Mouse (Mus musculus) erythroid progenitor cell, adult 5-6 weeks (primary cell): Measurements from ENCODE around the gene Cpne9. TPM values are rescaled to one million over a fixed set of nuclear protein-coding genes. Genes with fewer than 3 reads are reported as not detected.

Experiments
- ATAC-seq: replicated peaks from 2 replicates; pipeline ENCODE4 v1.8.0; 2016; ENCODE audit warnings: moderate number of reproducible peaks, mild to moderate bottlenecking, moderate TSS enrichment, inconsistent platforms; ENCODE audit not compliant: poor library complexity, low FRiP score, severe bottlenecking
- total RNA-seq, 2 experiments: library from RNA; stranded (forward) in 1 of 2; stranded (reverse) in 1 of 2; fragments of 150-400 nt in 1 of 2; fragments of 186-747, 209-891 nt in 1 of 2; gene quantifications; 2 replicates each; pipeline versions ENCODE4 v1.2.3 to v1.2.4; 2015 to 2017; ENCODE audit warnings: low replicate concordance in 2 of 2

Gene Cpne9
- total RNA-seq, 2 experiments from 2014 or later, result not detected

DNA sequence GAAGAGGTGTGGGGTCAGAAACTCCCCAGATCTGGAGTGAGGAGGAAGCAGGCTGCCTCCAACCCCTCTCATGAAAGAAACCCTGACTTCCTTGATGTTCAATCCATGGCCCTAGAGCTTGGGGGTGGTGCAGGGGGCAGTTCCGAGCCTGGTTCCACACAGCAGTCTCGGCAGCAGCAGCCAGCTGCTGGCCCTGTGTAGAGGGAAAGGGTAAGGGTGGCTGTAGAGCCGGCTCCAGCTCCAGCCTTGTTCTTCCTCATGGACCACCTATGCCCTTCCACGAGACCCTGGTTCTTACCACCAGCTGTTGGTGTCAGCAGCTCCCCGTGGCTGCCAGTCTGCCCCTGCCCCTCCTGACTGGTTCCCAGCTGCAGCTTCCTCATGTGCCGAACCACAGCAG, 52.1 kb downstream of the Cpne9 start:
- ATAC-seq, result no peak

DNA sequence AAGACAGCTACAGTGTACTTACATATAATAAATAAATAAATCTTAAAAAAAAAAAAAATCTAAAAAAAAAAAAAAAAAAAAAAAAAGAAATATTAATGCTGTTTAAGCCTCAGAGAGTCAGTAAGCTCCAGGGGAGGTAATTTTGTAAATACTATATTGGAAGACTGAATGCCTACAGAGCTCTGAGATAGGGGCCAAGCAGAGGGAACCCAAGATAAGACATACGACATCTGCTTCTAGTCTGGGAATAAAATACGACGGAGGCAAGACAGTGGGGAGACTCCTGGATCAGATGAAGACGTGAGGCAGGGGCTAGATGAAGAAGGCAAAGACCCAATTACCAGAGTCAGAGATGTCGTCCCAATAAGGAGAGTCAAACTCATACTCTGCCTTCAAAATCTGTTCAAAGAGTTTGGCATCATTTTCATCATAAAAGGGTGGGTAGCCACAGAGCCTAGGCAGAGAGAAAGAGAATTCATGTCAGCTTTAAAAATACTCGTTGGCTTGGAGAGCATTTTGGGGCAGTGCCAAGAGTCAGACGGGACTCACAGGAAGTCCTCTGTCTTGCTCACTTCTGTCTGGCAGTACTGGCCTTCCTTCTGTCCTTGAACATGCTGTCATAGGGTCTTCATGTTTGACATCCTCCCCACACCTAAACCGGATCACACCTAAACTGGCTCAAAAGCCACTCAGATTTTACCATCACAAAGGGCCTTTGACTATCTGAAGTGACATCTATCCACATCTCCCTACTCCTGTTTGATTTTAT, 54.9 kb downstream of the Cpne9 start:
- ATAC-seq, result no peak

- ATAC-seq, result no peak
Measured at GRCm38 (mm10) chr6:113341574-113341973, 59.5 kb downstream of the Cpne9 start.

- no peak for ATAC-seq
Measured at GRCm38 (mm10) chr6:113342297-113342696, 60.2 kb downstream of the Cpne9 start.

DNA sequence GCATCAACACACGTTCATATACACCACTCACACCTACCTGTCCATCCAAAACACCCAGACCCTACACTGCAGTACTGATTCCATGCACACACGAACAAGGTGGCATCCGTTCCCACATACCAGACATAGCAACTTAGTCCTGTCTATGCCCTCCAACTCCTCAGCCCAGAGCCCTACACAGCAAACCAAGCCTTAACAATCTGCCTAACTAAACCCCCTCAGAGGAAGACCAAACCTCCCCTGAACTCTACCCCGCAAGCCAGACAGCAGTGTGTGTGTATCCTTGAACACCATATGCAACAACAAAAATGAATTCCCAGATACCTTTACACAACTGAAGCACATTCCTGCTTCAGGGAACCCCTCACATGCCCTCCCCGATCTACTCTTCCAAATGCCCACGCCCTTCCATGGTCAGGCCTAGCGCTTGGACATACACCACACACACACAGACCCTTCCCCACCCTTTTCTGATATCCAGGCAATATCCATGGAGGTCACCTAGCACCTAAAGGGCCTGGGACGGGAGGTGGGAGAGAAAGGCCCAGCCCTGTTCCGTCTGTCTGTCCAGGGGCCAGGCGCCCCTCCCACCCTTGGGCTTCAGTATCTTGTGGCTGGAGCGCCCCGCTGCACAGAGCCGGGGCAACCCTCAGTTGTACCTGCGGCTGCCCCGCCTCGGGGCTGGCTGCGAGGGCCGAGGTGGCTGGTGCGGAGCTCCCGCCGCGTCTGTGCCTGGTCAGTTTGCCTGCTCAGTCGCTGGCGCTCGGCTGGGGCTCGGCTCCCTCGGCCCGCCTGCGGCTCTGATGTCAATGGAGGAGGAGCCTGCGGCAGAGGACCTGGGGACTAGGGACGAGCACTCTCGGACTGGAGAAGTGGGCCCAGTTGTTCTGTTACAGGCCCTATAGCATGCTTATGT, 61.3 kb downstream of the Cpne9 start, which contains the start of gene Camk1:
TSS of gene Camk1 (minus strand) at position 808 of the 916 bp plus-strand sequence.
- ATAC-seq, result no peak

- no peak for ATAC-seq
Measured at GRCm38 (mm10) chr6:113344321-113344720, 62.2 kb downstream of the Cpne9 start.

GRCm38 (mm10) chr6:113346897-113347296, 64.8 kb downstream of the Cpne9 start:
- no peak for ATAC-seq

DNA sequence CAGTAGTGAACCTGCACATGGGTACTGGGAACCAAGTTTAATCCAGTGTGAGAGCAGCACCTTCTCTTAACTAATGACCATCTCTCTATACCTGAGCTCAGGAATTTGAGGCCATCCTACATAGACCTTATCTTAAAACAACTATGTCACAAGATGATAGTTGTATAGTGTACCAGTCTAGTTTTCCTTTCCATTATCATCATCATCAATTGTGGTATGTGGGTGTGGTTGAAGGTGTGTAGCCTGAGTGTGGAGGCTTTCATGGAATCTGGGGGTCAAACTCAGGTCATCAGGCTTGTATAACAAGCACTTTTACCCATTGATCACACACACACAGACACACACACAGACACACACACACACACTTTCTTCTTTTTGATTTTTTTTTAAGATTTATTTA, 68.4 kb downstream of the Cpne9 start:
- no peak for ATAC-seq

- no peak for ATAC-seq
Measured at GRCm38 (mm10) chr6:113351161-113351560, 69.1 kb downstream of the Cpne9 start.

DNA sequence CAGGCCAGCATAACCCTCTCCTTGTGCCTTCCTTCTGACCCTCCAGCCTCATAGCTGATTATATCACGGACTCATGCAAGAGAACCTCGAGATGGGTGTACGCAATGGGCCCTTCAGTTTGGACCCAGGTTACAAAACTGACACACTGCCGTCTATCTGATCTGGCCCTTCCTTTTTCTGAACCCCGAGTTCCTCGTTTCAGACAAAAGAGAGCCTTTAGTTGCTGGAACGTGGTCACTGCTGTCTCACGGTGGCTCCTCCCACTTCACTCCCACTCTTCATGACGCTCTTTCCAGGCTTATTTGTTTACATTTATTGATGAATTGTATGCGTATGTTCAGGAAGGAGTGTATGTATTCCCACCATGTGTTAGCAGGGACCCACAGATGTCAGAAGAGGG, 69.5 kb downstream of the Cpne9 start:
- no peak for ATAC-seq

DNA sequence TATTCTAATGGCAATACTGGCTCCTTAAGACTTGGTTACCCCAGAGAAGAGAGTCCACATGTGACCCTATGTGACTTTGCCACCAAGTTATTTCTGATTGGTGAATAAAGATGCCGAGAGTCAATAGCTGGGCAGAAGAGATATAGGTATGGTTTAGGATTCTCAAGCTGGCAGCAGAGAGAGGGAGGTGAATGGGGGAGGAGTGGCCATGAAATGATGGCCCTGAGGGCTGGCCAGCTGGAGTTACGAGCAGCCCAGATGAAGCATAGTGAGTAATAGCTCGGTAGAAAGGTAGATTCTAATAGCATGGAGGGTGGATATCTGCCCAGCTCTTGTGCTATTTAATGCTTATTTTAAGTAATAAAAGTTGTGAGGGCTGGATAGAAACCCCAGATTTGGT, 70.7 kb downstream of the Cpne9 start:
- ATAC-seq, result no peak

- no peak for ATAC-seq
Measured at GRCm38 (mm10) chr6:113353696-113354095, 71.6 kb downstream of the Cpne9 start.

Other genes starting within 250 kb of the Cpne9 start
- gene Thumpd3, start 236.1 kb upstream of the Cpne9 start, total RNA-seq (2015; ENCODE audit: low replicate concordance), result 31.4 and 43.2 TPM in 2 replicates
- 21.4 and 32.3 TPM in 2 replicates for gene Thumpd3, start 236.1 kb upstream of the Cpne9 start, total RNA-seq (2017; ENCODE audit: low replicate concordance)
- gene Setd5, start 204.9 kb upstream of the Cpne9 start, total RNA-seq (2015; ENCODE audit: low replicate concordance), result 103 and 106 TPM in 2 replicates
- 92.4 and 110 TPM in 2 replicates for gene Setd5, start 204.9 kb upstream of the Cpne9 start, total RNA-seq (2017; ENCODE audit: low replicate concordance)
- not detected in 2 replicates for gene Lhfpl4, start 86.9 kb upstream of the Cpne9 start, total RNA-seq (2015; ENCODE audit: low replicate concordance)
- 0.26 TPM in 1 of 2 replicates, not detected in the other for gene Lhfpl4, start 86.9 kb upstream of the Cpne9 start, total RNA-seq (2017; ENCODE audit: low replicate concordance)
- gene Mtmr14, start 44.5 kb upstream of the Cpne9 start, total RNA-seq (2015; ENCODE audit: low replicate concordance), result 25.6 and 28.9 TPM in 2 replicates
- 28.8 and 42.9 TPM in 2 replicates for gene Mtmr14, start 44.5 kb upstream of the Cpne9 start, total RNA-seq (2017; ENCODE audit: low replicate concordance)
- gene Brpf1, start 24.8 kb downstream of the Cpne9 start, total RNA-seq (2015; ENCODE audit: low replicate concordance), result 33.5 and 43.6 TPM in 2 replicates
- 30.7 and 41.5 TPM in 2 replicates for gene Brpf1, start 24.8 kb downstream of the Cpne9 start, total RNA-seq (2017; ENCODE audit: low replicate concordance)
- gene Ogg1, start 44.7 kb downstream of the Cpne9 start, total RNA-seq (2015; ENCODE audit: low replicate concordance), result 3.2 and 9.2 TPM in 2 replicates
- gene Ogg1, start 44.7 kb downstream of the Cpne9 start, total RNA-seq (2017; ENCODE audit: low replicate concordance), result not detected in 2 replicates
- 8.8 and 13.3 TPM in 2 replicates for gene Camk1, start 61.7 kb downstream of the Cpne9 start, total RNA-seq (2015; ENCODE audit: low replicate concordance)
- 3.1 and 8.5 TPM in 2 replicates for gene Camk1, start 61.7 kb downstream of the Cpne9 start, total RNA-seq (2017; ENCODE audit: low replicate concordance)
- 1.7 and 6.8 TPM in 2 replicates for gene Tada3, start 95.6 kb downstream of the Cpne9 start, total RNA-seq (2015; ENCODE audit: low replicate concordance)
- 9.9 and 10.9 TPM in 2 replicates for gene Tada3, start 95.6 kb downstream of the Cpne9 start, total RNA-seq (2017; ENCODE audit: low replicate concordance)
- gene Arpc4, start 95.8 kb downstream of the Cpne9 start, total RNA-seq (2015; ENCODE audit: low replicate concordance), result 45.3 and 71.7 TPM in 2 replicates
- 33.7 and 71.5 TPM in 2 replicates for gene Arpc4, start 95.8 kb downstream of the Cpne9 start, total RNA-seq (2017; ENCODE audit: low replicate concordance)
- 0.72 TPM in 1 of 2 replicates, not detected in the other for gene Ttll3, start 107.0 kb downstream of the Cpne9 start, total RNA-seq (2015; ENCODE audit: low replicate concordance)
- gene Ttll3, start 107.0 kb downstream of the Cpne9 start, total RNA-seq (2017; ENCODE audit: low replicate concordance), result 1.7 and 4.0 TPM in 2 replicates
- gene Rpusd3, start 137.0 kb downstream of the Cpne9 start, total RNA-seq (2015; ENCODE audit: low replicate concordance), result not detected in 2 replicates
- 1.4 and 2.1 TPM in 2 replicates for gene Rpusd3, start 137.0 kb downstream of the Cpne9 start, total RNA-seq (2017; ENCODE audit: low replicate concordance)
- not detected in 2 replicates for gene Cidec, start 153.5 kb downstream of the Cpne9 start, total RNA-seq (2015; ENCODE audit: low replicate concordance)
- gene Cidec, start 153.5 kb downstream of the Cpne9 start, total RNA-seq (2017; ENCODE audit: low replicate concordance), result not detected in 2 replicates
- gene Jagn1, start 160.3 kb downstream of the Cpne9 start, total RNA-seq (2015; ENCODE audit: low replicate concordance), result 11.2 and 13.0 TPM in 2 replicates
- 4.5 and 6.9 TPM in 2 replicates for gene Jagn1, start 160.3 kb downstream of the Cpne9 start, total RNA-seq (2017; ENCODE audit: low replicate concordance)
- not detected in 2 replicates for gene Il17re, start 176.2 kb downstream of the Cpne9 start, total RNA-seq (2015; ENCODE audit: low replicate concordance)
- not detected in 2 replicates for gene Il17re, start 176.2 kb downstream of the Cpne9 start, total RNA-seq (2017; ENCODE audit: low replicate concordance)
- gene Il17rc, start 189.1 kb downstream of the Cpne9 start, total RNA-seq (2015; ENCODE audit: low replicate concordance), result not detected in 2 replicates
- gene Il17rc, start 189.1 kb downstream of the Cpne9 start, total RNA-seq (2017; ENCODE audit: low replicate concordance), result not detected in 2 replicates
- gene Creld1, start 201.0 kb downstream of the Cpne9 start, total RNA-seq (2015; ENCODE audit: low replicate concordance), result not detected in 2 replicates
- not detected in 2 replicates for gene Creld1, start 201.0 kb downstream of the Cpne9 start, total RNA-seq (2017; ENCODE audit: low replicate concordance)
- gene Prrt3, start 219.6 kb downstream of the Cpne9 start, total RNA-seq (2015; ENCODE audit: low replicate concordance), result not detected in 2 replicates
- not detected in 2 replicates for gene Prrt3, start 219.6 kb downstream of the Cpne9 start, total RNA-seq (2017; ENCODE audit: low replicate concordance)
- 23.5 and 67.8 TPM in 2 replicates for gene Emc3, start 249.3 kb downstream of the Cpne9 start, total RNA-seq (2015; ENCODE audit: low replicate concordance)
- gene Emc3, start 249.3 kb downstream of the Cpne9 start, total RNA-seq (2017; ENCODE audit: low replicate concordance), result 15.2 and 28.4 TPM in 2 replicates
- 33.9 and 57.8 TPM in 2 replicates for gene Fancd2, start 249.4 kb downstream of the Cpne9 start, total RNA-seq (2015; ENCODE audit: low replicate concordance)
- gene Fancd2, start 249.4 kb downstream of the Cpne9 start, total RNA-seq (2017; ENCODE audit: low replicate concordance), result 28.6 and 48.3 TPM in 2 replicates